Mouse (Mus musculus): ENCODE measurements around the gene Gm15217.

Gene Gm15217

GRCm38 (mm10) chr14:46379285-46379684 lies at the start of gene Gm15217:
TSS of gene Gm15217 (plus strand) at chr14:46379414.
- in situ Hi-C loops (cut with MboI, MseI) = no loop called here

- in situ Hi-C loops (cut with MboI, MseI) = no loop called here
Observed at GRCm38 (mm10) chr14:46333421-46334237, 45.6 kb upstream of the Gm15217 start.

GRCm38 (mm10) chr14:46338801-46339200 lies 40.4 kb upstream of the Gm15217 start:
- in situ Hi-C loops (cut with MboI, MseI) = no loop called here

- in situ Hi-C loops (cut with MboI, MseI) = no loop called here
Observed at GRCm38 (mm10) chr14:46344750-46345149, 34.5 kb upstream of the Gm15217 start.

- in situ Hi-C loops (cut with MboI, MseI) = loop anchor here (25.0 kb wide), 1 partner anchor 1680 kb away; no protein-coding TSS in a partner anchor
Observed at GRCm38 (mm10) chr14:46357286-46357685, 21.9 kb upstream of the Gm15217 start.

- in situ Hi-C loops (cut with MboI, MseI) = loop anchor here (25.0 kb wide), 1 partner anchor 1680 kb away; no protein-coding TSS in a partner anchor
Observed at GRCm38 (mm10) chr14:46357696-46358095, 21.5 kb upstream of the Gm15217 start.

- in situ Hi-C loops (cut with MboI, MseI) = loop anchor here (25.0 kb wide), 1 partner anchor 1674 kb away; no protein-coding TSS in a partner anchor
Observed at GRCm38 (mm10) chr14:46363209-46363608, 16.0 kb upstream of the Gm15217 start.

- in situ Hi-C loops (cut with MboI, MseI) = loop anchor here (25.0 kb wide), 1 partner anchor 1665 kb away; no protein-coding TSS in a partner anchor
Observed at GRCm38 (mm10) chr14:46372452-46372851, 6.8 kb upstream of the Gm15217 start.

GRCm38 (mm10) chr14:46375796-46376195 lies 3.4 kb upstream of the Gm15217 start:
- in situ Hi-C loops (cut with MboI, MseI) = no loop called here

GRCm38 (mm10) chr14:46380286-46380721 lies 1.1 kb downstream of the Gm15217 start:
- in situ Hi-C loops (cut with MboI, MseI) = no loop called here

GRCm38 (mm10) chr14:46381457-46381856 lies 2.2 kb downstream of the Gm15217 start:
- in situ Hi-C loops (cut with MboI, MseI) = no loop called here

- in situ Hi-C loops (cut with MboI, MseI) = no loop called here
Observed at GRCm38 (mm10) chr14:46384946-46385691, 5.9 kb downstream of the Gm15217 start.

- in situ Hi-C loops (cut with MboI, MseI) = no loop called here
Observed at GRCm38 (mm10) chr14:46385701-46386477, 6.7 kb downstream of the Gm15217 start.

GRCm38 (mm10) chr14:46386478-46387356 lies 7.5 kb downstream of the Gm15217 start:
- in situ Hi-C loops (cut with MboI, MseI) = no loop called here

GRCm38 (mm10) chr14:46387357-46387671 lies 8.1 kb downstream of the Gm15217 start:
- in situ Hi-C loops (cut with MboI, MseI) = no loop called here

GRCm38 (mm10) chr14:46387821-46388481 lies 8.7 kb downstream of the Gm15217 start:
- in situ Hi-C loops (cut with MboI, MseI) = no loop called here

- in situ Hi-C loops (cut with MboI, MseI) = no loop called here
Observed at GRCm38 (mm10) chr14:46388636-46389035, 9.4 kb downstream of the Gm15217 start.

- in situ Hi-C loops (cut with MboI, MseI) = no loop called here
Observed at GRCm38 (mm10) chr14:46389438-46390248, 10.4 kb downstream of the Gm15217 start.

GRCm38 (mm10) chr14:46390249-46390775 lies 11.1 kb downstream of the Gm15217 start, which contains the start of gene Bmp4:
TSS of gene Bmp4 (minus strand) at chr14:46390669.
- in situ Hi-C loops (cut with MboI, MseI) = no loop called here
